Mouse (Mus musculus) bone marrow macrophage, adult 2 months (primary cell): Measurements from ENCODE around the gene Kdm4b. TPM values are rescaled to one million over a fixed set of nuclear protein-coding genes. Genes with fewer than 3 reads are reported as not detected.

Source experiments
- H3K27ac ChIP-seq: 2 replicates; pipeline ENCODE4 v1.5.1; 2012; ENCODE audit warnings: low read depth, low read length; ENCODE audit not compliant: insufficient read depth
- H3K4me1 ChIP-seq: 2 replicates; pipeline ENCODE4 v1.6.1; 2012; ENCODE audit warnings: low read length; ENCODE audit not compliant: control insufficient read depth, insufficient read depth
- H3K4me3 ChIP-seq: 2 replicates; pipeline ENCODE4 v1.5.1; 2012; ENCODE audit warnings: mild to moderate bottlenecking, low read length, moderate library complexity; ENCODE audit not compliant: insufficient read depth
- POLR2A ChIP-seq: IDR thresholded peaks from 2 replicates; pipeline ENCODE4 v1.6.1; 2012; ENCODE audit warnings: mild to moderate bottlenecking, low read depth, low read length, borderline replicate concordance
- polyA plus RNA-seq: library from polyadenylated mRNA; stranded (reverse); fragments of >200 nt; gene quantifications from 2 replicates; pipeline ENCODE4 v1.2.4, GENCODE M21; 2012; ENCODE audit not compliant: missing spikeins, insufficient read depth, insufficient read length

Kdm4b gene
- polyA plus RNA-seq, 1 experiment, result 17.3 TPM

DNA sequence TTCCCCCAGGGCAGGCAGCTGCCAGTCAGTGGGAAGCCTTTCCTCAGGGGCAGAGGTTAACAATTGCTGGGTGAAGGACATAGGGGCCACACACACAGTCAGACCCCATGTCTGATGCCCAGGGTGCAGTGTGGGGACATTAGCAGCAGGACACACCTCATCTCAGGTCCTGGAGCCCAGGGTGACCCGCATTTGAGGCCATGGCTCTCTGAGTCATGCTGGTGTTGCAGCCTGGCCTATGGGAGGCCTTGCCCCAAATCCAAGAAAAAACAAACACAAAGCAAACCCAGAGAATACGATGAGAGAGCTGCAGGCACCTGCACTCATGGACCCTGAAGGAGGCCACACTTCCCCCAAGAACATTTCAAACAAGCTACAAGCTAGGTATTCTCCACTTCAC is 121.9 kb downstream of the Kdm4b start:
- no peak overlapping the region for H3K4me3 ChIP-seq
- no peak overlapping the region for H3K27ac ChIP-seq
- no peak for TF ChIP-seq POLR2A
- H3K4me1 ChIP-seq, result peaks cover 19% of the 10 kb centered on the region

Other genes starting within 250 kb of the Kdm4b start
- gene Hdgfl2, start 246.4 kb upstream of the Kdm4b start, polyA plus RNA-seq, result 33.0 and 41.1 TPM in 2 replicates
- 0.16 TPM in 1 of 2 replicates, not detected in the other for gene Plin4, start 216.3 kb upstream of the Kdm4b start, polyA plus RNA-seq
- gene Plin5, start 208.5 kb upstream of the Kdm4b start, polyA plus RNA-seq, result not detected in 2 replicates
- not detected in 2 replicates for gene Lrg1, start 204.1 kb upstream of the Kdm4b start, polyA plus RNA-seq
- 7.8 and 8.1 TPM in 2 replicates for gene Sema6b, start 185.7 kb upstream of the Kdm4b start, polyA plus RNA-seq
- 4.7 and 5.4 TPM in 2 replicates for gene Tnfaip8l1, start 163.6 kb upstream of the Kdm4b start, polyA plus RNA-seq
- 35.2 and 37.4 TPM in 2 replicates for gene Mydgf, start 142.1 kb upstream of the Kdm4b start, polyA plus RNA-seq
- gene Dpp9, start 107.2 kb upstream of the Kdm4b start, polyA plus RNA-seq, result 22.2 and 25.0 TPM in 2 replicates
- gene Fem1a, start 69.3 kb upstream of the Kdm4b start, polyA plus RNA-seq, result 8.8 and 10.3 TPM in 2 replicates
- gene Ticam1, start 49.3 kb upstream of the Kdm4b start, polyA plus RNA-seq, result 13.5 and 17.6 TPM in 2 replicates
- gene Plin3, start 33.2 kb upstream of the Kdm4b start, polyA plus RNA-seq, result 40.4 and 44.1 TPM in 2 replicates
- not detected in 2 replicates for gene Arrdc5, start 25.8 kb upstream of the Kdm4b start, polyA plus RNA-seq
- gene Uhrf1, start 22.7 kb upstream of the Kdm4b start, polyA plus RNA-seq, result 23.9 and 29.3 TPM in 2 replicates
- gene Ptprs, start 150.4 kb downstream of the Kdm4b start, polyA plus RNA-seq, result 75.2 and 77.2 TPM in 2 replicates
- not detected in 2 replicates for gene Znrf4, start 186.4 kb downstream of the Kdm4b start, polyA plus RNA-seq
- gene Gm20219, start 228.3 kb downstream of the Kdm4b start, polyA plus RNA-seq, result 1.6 and 2.1 TPM in 2 replicates